Mouse (Mus musculus): ENCODE measurements at regions not wholly inside any gene's neighbourhood (a gene's known extent, or its start where the extent isn't known, plus 50 kb on each side); places are given as distances from the start of the nearest gene placed in this dataset.

DNA sequence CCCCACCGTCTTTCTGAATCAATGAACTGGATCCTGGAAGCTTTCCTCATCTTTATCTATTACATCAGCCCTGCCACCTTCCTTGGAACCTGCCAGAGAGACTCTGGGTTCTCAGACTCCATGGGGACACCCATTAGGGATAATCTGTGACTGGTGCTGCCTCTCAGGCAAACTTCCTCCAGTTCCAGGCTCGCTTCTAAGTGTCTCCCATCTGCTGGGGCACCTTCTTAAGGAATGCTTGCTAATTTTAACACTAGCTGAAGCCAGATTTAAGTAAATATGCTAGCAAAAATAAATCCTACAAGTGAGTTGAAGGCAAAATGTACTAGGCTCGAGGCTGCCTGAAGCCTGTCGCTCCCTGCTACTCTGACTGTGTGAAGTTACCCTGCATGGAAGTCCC lies 127.9 kb downstream of the Vegfa start:
- dilution Hi-C loops (cut with MboI; ENCODE audit: extremely low pct_ligation_motif_present, extremely low pct_unique_long_range_greater_than_20kb, low sequenced_read_pairs) (no loop called here), in situ Hi-C loops (cut with MboI; ENCODE audit: low pct_ligation_motif_present, low pct_unique_long_range_greater_than_20kb, low sequenced_read_pairs) (no loop called here)
- peaks cover 85% of the 10 kb centered on the region for H3K27me3 ChIP-seq (replicated peaks)
- H3K36me3 ChIP-seq (replicated peaks in 1 of 2; ENCODE audit: control insufficient read depth in 1 of 2, insufficient read depth in 1 of 2, low read length in 1 of 2): no peaks in the 10 kb centered on the region
- no peak overlapping the region for H3K4me3 ChIP-seq (replicated peaks in 1 of 3; ENCODE audit: low read depth in 2 of 3, low read length in 2 of 3, poor library complexity in 1 of 3)
- H3K27ac ChIP-seq (ENCODE audit: insufficient read depth, low read depth): no peak overlapping the region
- H3K4me1 ChIP-seq (ENCODE audit: control insufficient read depth in 1 of 2, insufficient read depth in 2 of 2): no peaks in the 10 kb centered on the region
- H3K79me2 ChIP-seq (replicated peaks; ENCODE audit: control insufficient read depth, extremely low read depth, insufficient read depth, poor library complexity, severe bottlenecking): no peaks in the 10 kb centered on the region
- no peak for DNase-seq (ENCODE audit: extremely low read depth)
- H3K4me2 ChIP-seq (ENCODE audit: insufficient read depth, low read depth, poor library complexity, severe bottlenecking): no peak overlapping the region
- no peak for TF ChIP-seq RCOR1 (conservative IDR thresholded peaks at IDR 0.05; ENCODE audit: low read depth, low read length)
- TF ChIP-seq UBTF (IDR thresholded peaks at IDR 0.05; ENCODE audit: low read depth, low read length): no peak
- TF ChIP-seq POLR2AphosphoS2 (IDR thresholded peaks at IDR 0.05; ENCODE audit: low read depth, low read length): no peak
- TF ChIP-seq ZMIZ1 (IDR thresholded peaks at IDR 0.05; ENCODE audit: low read depth, low read length): no peak
- peaks cover 5% of the 10 kb centered on the region for H3K9me3 ChIP-seq (replicated peaks; ENCODE audit: low read length)
- H3K9ac ChIP-seq (ENCODE audit: insufficient read depth, low read depth): no peak overlapping the region

GRCm38 (mm10) chr17:45903294-45903693 lies 128.9 kb downstream of the Vegfa start:
- Histone ChIP-seq H3K36me3 (replicated peaks in 1 of 2; ENCODE audit: control insufficient read depth in 1 of 2, insufficient read depth in 1 of 2, low read length in 1 of 2) (no peaks in the 10 kb centered on the region), H3K4me1 (ENCODE audit: control insufficient read depth in 1 of 2, insufficient read depth in 2 of 2) (no peaks in the 10 kb centered on the region), H3K4me3 (replicated peaks in 1 of 3; ENCODE audit: low read depth in 2 of 3, low read length in 2 of 3, poor library complexity in 1 of 3) (no peak overlapping the region), H3K79me2 (replicated peaks; ENCODE audit: control insufficient read depth, extremely low read depth, insufficient read depth, poor library complexity, severe bottlenecking) (no peaks in the 10 kb centered on the region), H3K27me3 (replicated peaks) (peaks cover 86% of the 10 kb centered on the region), H3K27ac (ENCODE audit: insufficient read depth, low read depth) (no peak overlapping the region), H3K4me2 (ENCODE audit: insufficient read depth, low read depth, poor library complexity, severe bottlenecking) (no peak overlapping the region), H3K9me3 (replicated peaks; ENCODE audit: low read length) (peaks cover 5% of the 10 kb centered on the region), H3K9ac (ENCODE audit: insufficient read depth, low read depth) (no peak overlapping the region)
- DNase-seq (ENCODE audit: extremely low read depth): no peak
- no peak for TF ChIP-seq UBTF (IDR thresholded peaks at IDR 0.05; ENCODE audit: low read depth, low read length)
- in situ Hi-C loops (cut with MboI; ENCODE audit: low pct_ligation_motif_present, low pct_unique_long_range_greater_than_20kb, low sequenced_read_pairs): no loop called here
- dilution Hi-C loops (cut with MboI; ENCODE audit: extremely low pct_ligation_motif_present, extremely low pct_unique_long_range_greater_than_20kb, low sequenced_read_pairs): no loop called here

DNA sequence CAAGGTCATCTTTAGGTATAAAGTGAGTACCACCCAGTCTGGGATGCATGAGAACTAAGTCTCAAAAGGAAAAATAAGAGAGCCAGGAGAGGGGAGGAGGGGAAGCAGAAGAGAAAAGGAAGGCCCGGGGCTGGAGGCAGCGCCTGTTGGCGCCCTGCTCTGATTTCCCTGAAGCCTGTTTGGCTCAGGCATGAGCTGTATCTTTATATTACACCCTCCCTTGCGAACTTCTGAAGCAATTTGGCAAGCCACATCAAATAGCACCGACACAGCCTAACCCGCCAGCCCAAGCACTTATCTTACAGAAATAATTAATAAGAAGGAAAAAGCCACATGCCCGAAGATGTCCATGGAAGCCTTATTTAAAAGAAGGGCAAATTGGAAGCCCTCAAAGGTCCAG lies 129.5 kb downstream of the Vegfa start:
- no peak for DNase-seq (ENCODE audit: extremely low read depth)
- Histone ChIP-seq H3K9ac (ENCODE audit: insufficient read depth, low read depth) (no peak overlapping the region), H3K4me1 (ENCODE audit: control insufficient read depth in 1 of 2, insufficient read depth in 2 of 2) (no peaks in the 10 kb centered on the region), H3K79me2 (replicated peaks; ENCODE audit: control insufficient read depth, extremely low read depth, insufficient read depth, poor library complexity, severe bottlenecking) (no peaks in the 10 kb centered on the region), H3K9me3 (replicated peaks; ENCODE audit: low read length) (peaks cover 5% of the 10 kb centered on the region), H3K27me3 (replicated peaks) (peaks cover 86% of the 10 kb centered on the region), H3K36me3 (replicated peaks in 1 of 2; ENCODE audit: control insufficient read depth in 1 of 2, insufficient read depth in 1 of 2, low read length in 1 of 2) (no peaks in the 10 kb centered on the region), H3K27ac (ENCODE audit: insufficient read depth, low read depth) (no peak overlapping the region), H3K4me2 (ENCODE audit: insufficient read depth, low read depth, poor library complexity, severe bottlenecking) (no peak overlapping the region), H3K4me3 (replicated peaks in 1 of 3; ENCODE audit: low read depth in 2 of 3, low read length in 2 of 3, poor library complexity in 1 of 3) (no peak overlapping the region)
- TF ChIP-seq ELF1 (IDR thresholded peaks at IDR 0.05; ENCODE audit: low read depth, low read length): no peak
- TF ChIP-seq MYC (IDR thresholded peaks at IDR 0.05; ENCODE audit: low read depth, low read length): no peak
- no peak for TF ChIP-seq RCOR1 (conservative IDR thresholded peaks at IDR 0.05; ENCODE audit: low read depth, low read length)
- TF ChIP-seq MXI1 (IDR thresholded peaks at IDR 0.05; ENCODE audit: low read depth, low read length): no peak
- dilution Hi-C loops (cut with MboI; ENCODE audit: extremely low pct_ligation_motif_present, extremely low pct_unique_long_range_greater_than_20kb, low sequenced_read_pairs): no loop called here
- in situ Hi-C loops (cut with MboI; ENCODE audit: low pct_ligation_motif_present, low pct_unique_long_range_greater_than_20kb, low sequenced_read_pairs): no loop called here

DNA sequence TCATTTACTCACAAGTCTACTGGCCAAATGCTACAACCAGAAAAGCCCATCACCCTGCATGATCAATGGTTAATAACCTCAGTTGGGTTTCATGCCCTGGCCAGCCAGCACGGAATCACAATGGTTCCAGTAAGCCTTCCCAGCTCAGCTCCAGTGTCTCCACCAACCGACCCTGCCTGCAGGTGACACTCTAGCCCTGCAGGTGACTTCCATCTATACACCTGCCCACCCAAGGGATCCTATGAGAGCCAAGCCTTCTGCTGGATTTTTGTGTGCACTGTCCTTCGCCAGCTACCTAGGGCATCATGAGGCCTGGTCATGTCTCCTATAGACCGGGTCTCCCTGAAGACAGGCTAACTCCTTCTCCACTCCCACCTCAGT lies 135.3 kb downstream of the Vegfa start:
- H3K36me3 ChIP-seq (replicated peaks in 1 of 2; ENCODE audit: control insufficient read depth in 1 of 2, insufficient read depth in 1 of 2, low read length in 1 of 2): no peaks in the 10 kb centered on the region
- H3K9me3 ChIP-seq (replicated peaks; ENCODE audit: low read length): peaks cover 2% of the 10 kb centered on the region
- in situ Hi-C loops (cut with MboI; ENCODE audit: low pct_ligation_motif_present, low pct_unique_long_range_greater_than_20kb, low sequenced_read_pairs) (no loop called here), dilution Hi-C loops (cut with MboI; ENCODE audit: extremely low pct_ligation_motif_present, extremely low pct_unique_long_range_greater_than_20kb, low sequenced_read_pairs) (no loop called here)
- H3K4me1 ChIP-seq (ENCODE audit: control insufficient read depth in 1 of 2, insufficient read depth in 2 of 2): no peaks in the 10 kb centered on the region
- peaks cover 83% of the 10 kb centered on the region for H3K27me3 ChIP-seq (replicated peaks)
- no peaks in the 10 kb centered on the region for H3K79me2 ChIP-seq (replicated peaks; ENCODE audit: control insufficient read depth, extremely low read depth, insufficient read depth, poor library complexity, severe bottlenecking)
- no peak overlapping the region for H3K4me2 ChIP-seq (ENCODE audit: insufficient read depth, low read depth, poor library complexity, severe bottlenecking)
- H3K4me3 ChIP-seq (replicated peaks in 1 of 3; ENCODE audit: low read depth in 2 of 3, low read length in 2 of 3, poor library complexity in 1 of 3): no peak overlapping the region
- no peak for TF ChIP-seq HCFC1 (IDR thresholded peaks at IDR 0.05; ENCODE audit: low read depth, low read length)
- TF ChIP-seq CTCF (conservative IDR thresholded peaks at IDR 0.05 in 1 of 2, IDR thresholded peaks at IDR 0.05 in 1 of 2; ENCODE audit: low read depth in 2 of 2, low read length in 2 of 2): 0 out of 4 replicates have a peak, but pooled peaks of 1 of the 2 experiments have one; percentile 7
- H3K27ac ChIP-seq (ENCODE audit: insufficient read depth, low read depth): no peak overlapping the region
- no peak for DNase-seq (ENCODE audit: extremely low read depth)
- no peak overlapping the region for H3K9ac ChIP-seq (ENCODE audit: insufficient read depth, low read depth)

All from CH12.LX (cell line).